Mouse (Mus musculus) C2C12 (cell line): ENCODE results near the gene Atp2b2.

ENCODE experiments used
- CTCF ChIP-seq: IDR thresholded peaks from one replicate; pipeline ENCODE4 v1.5.1; 2011; ENCODE audit not compliant: control insufficient read depth, insufficient read depth, insufficient read length
- MYOD1 ChIP-seq: IDR thresholded peaks from one replicate; pipeline ENCODE4 v1.6.1; 2011; ENCODE audit warnings: low read depth; ENCODE audit not compliant: control insufficient read depth, insufficient read length

- no peak for TF ChIP-seq CTCF
- TF ChIP-seq MYOD1: no peak
These were observed 243.1 kb downstream of the Atp2b2 start for GRCm38 (mm10) chr6:113799349-113799748.
